Mouse (Mus musculus): ENCODE results near the gene Rnf38. TPM values are rescaled to one million over a fixed set of nuclear protein-coding genes. Genes with fewer than 3 reads are reported as not detected.
A peak's percentile ranks its signal among the peaks of the same experiment; 100 is the strongest.

Gene Rnf38
- polyA plus RNA-seq, 1 experiment from 2014 or later, result 13.6 TPM

DNA sequence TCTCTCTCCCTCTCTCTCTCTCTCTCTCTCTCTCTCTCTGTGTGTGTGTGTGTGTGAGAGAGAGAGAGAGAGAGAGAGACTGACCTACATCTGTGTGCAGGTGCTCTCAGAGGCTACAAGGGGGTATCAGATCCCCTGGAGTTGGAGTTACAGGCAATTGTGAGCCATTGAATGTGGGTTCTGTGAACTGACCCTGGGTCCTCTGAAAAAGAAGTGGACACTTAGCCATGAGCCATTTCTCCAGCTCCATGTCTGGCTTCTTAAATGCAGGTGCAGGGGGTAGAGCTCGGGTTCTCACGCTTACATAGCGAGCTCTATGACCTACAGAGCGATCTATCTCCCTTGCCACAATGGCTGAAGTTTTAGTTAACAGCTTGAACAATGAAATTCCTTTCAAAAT lies 25.5 kb upstream of the Rnf38 start:
- H3K27me3 ChIP-seq (ENCODE audit: insufficient read depth, low read length), result no peaks in the 10 kb centered on the region
- no peak for TF ChIP-seq CTCF (IDR thresholded peaks at IDR 0.05; ENCODE audit: low read depth)
- no peak for ATAC-seq (replicated peaks; ENCODE audit: low FRiP score, low read depth)

DNA sequence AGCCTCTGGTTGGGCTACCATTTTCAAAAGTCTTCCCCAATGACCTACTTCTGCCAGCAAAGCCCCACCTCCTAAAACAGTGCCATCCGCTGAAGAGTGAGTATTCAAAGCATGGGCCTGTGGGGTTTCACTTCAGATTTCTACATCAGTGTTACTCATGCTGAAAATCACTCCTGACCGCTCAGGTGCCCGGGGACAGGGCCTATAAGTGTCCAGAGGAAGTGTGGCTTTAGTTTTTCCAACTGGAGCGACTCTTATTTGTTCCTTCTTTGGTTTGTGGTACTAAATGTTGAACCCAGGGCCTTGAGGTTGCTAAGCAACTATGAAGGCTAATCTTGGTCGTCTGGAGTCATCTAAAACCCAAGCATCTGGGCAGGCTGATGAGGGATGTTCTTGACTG lies 21.0 kb upstream of the Rnf38 start:
- H3K4me3 ChIP-seq (replicated peaks; ENCODE audit: low read depth, low read length), result no peak overlapping the region
- no peak for TF ChIP-seq CTCF (IDR thresholded peaks at IDR 0.05; ENCODE audit: low read depth)
- no peak overlapping the region for H3K27ac ChIP-seq
- no peaks in the 10 kb centered on the region for H3K9me3 ChIP-seq (replicated peaks; ENCODE audit: low read length)
- 73% methylated on average over 5 of the region's 5 CpGs for WGBS
- no peak overlapping the region for H3K4me2 ChIP-seq (ENCODE audit: low read length)
- no peaks in the 10 kb centered on the region for H3K4me1 ChIP-seq (replicated peaks; ENCODE audit: insufficient read depth, low read length)
- DNase-seq (ENCODE audit: low spot score), result no peak
- H3K9ac ChIP-seq (ENCODE audit: low read depth, low read length), result no peak overlapping the region
- ATAC-seq (replicated peaks; ENCODE audit: low FRiP score, low read depth), result no peak
- no peaks in the 10 kb centered on the region for H3K27me3 ChIP-seq (ENCODE audit: insufficient read depth, low read length)
- H3K36me3 ChIP-seq (ENCODE audit: insufficient read depth, low read length), result no peaks in the 10 kb centered on the region

More for the DNA sequence above, 25.5 kb upstream of the Rnf38 start:
- Histone ChIP-seq H3K4me2 (ENCODE audit: low read length) (no peak overlapping the region), H3K9me3 (replicated peaks; ENCODE audit: low read length) (no peaks in the 10 kb centered on the region), H3K27ac (no peak overlapping the region), H3K36me3 (ENCODE audit: insufficient read depth, low read length) (no peaks in the 10 kb centered on the region), H3K4me1 (replicated peaks; ENCODE audit: insufficient read depth, low read length) (no peaks in the 10 kb centered on the region), H3K9ac (ENCODE audit: low read depth, low read length) (no peak overlapping the region), H3K4me3 (replicated peaks; ENCODE audit: low read depth, low read length) (no peak overlapping the region)
- DNase-seq (ENCODE audit: low spot score), result no peak
- WGBS, result 73% methylated on average over 4 of the region's 4 CpGs

DNA sequence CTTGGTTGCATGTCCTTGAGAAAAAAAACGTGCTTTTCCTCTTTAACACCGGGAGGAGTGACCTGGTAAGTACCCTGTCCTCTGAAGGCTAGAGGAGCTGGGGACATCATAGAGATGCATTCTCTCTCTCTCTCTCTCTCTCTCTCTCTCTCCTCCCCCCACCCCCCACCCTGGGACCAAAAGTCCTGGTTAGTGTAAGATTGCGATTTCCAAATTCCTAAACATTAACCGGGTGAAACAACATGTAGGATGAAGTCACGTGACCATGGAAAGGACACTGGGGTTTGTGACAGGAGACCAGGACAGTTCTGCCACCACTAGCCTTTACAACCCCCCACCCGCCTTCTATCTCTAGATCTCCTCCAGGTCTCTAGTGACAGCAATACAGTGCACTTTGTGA lies 19.6 kb upstream of the Rnf38 start:
- no peak for TF ChIP-seq CTCF (IDR thresholded peaks at IDR 0.05; ENCODE audit: low read depth)

DNA sequence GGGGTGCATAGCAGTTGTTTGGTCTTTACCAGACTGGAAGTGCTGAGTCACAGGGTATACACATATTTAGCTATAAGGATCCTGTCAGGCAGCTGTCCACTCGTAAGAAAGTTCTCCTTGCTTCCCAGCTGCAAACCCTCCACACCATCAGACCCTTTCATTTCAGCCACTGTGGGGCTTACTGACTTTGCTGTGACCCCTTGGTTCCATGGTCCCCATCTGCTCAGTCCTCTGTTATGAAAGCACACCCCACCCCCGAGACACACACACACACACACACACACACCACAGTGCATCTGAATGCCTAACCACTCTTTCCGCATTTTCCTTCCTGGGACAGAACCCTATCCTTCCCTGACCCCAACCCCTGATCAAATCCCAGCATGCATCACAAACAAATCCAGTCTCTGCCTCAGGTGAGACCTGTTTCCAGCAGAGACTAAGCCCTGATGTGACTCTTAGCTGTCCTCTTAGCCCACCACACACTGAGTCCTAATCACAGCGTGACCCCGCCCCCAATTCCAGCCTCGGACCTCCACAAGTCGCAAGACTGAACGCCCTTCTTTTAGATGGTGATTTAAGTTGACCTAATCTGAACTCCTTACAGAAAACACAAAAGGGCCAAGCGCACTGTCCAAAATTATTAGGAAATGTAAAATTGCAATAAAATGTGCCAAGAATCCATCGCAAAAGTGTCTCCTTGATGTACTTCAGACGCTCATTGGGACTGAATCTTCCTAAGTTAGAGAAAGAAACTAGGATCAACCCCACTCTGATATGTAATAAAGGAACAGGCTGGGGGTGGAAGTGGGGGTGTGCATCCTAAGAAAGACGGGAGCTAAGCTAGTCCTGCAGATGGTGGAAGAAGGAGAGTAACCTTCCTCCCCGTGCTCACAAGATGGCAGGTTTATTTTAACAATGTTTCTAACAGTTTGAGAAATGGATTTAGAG lies 18.7 kb upstream of the Rnf38 start:
- DNase-seq (ENCODE audit: low spot score) (peak; percentile 58), ATAC-seq (replicated peaks; ENCODE audit: low FRiP score, low read depth) (no peak)
- TF ChIP-seq CTCF (IDR thresholded peaks at IDR 0.05; ENCODE audit: low read depth), result no peak
- WGBS, result 8% methylated on average over 13 of the region's 13 CpGs
- no peaks in the 10 kb centered on the region for H3K27me3 ChIP-seq (ENCODE audit: insufficient read depth, low read length)
- no peaks in the 10 kb centered on the region for H3K36me3 ChIP-seq (ENCODE audit: insufficient read depth, low read length)
- H3K4me1 ChIP-seq (replicated peaks; ENCODE audit: insufficient read depth, low read length), result 0 out of 2 replicates have a peak, but pooled peaks cover 6% of the 10 kb centered on the region
- H3K4me2 ChIP-seq (ENCODE audit: low read length), result 0 out of 2 replicates have a peak overlapping the region, but pooled peaks have one; percentile 3
- no peak overlapping the region for H3K4me3 ChIP-seq (replicated peaks; ENCODE audit: low read depth, low read length)
- no peak overlapping the region for H3K27ac ChIP-seq
- H3K9ac ChIP-seq (ENCODE audit: low read depth, low read length), result no peak overlapping the region
- H3K9me3 ChIP-seq (replicated peaks; ENCODE audit: low read length), result no peaks in the 10 kb centered on the region

More for the DNA sequence above, 19.6 kb upstream of the Rnf38 start:
- ATAC-seq (replicated peaks; ENCODE audit: low FRiP score, low read depth), result no peak
- H3K9ac ChIP-seq (ENCODE audit: low read depth, low read length), result no peak overlapping the region
- no peaks in the 10 kb centered on the region for H3K36me3 ChIP-seq (ENCODE audit: insufficient read depth, low read length)
- DNase-seq (ENCODE audit: low spot score), result no peak
- no peaks in the 10 kb centered on the region for H3K27me3 ChIP-seq (ENCODE audit: insufficient read depth, low read length)
- H3K27ac ChIP-seq, result no peak overlapping the region
- H3K9me3 ChIP-seq (replicated peaks; ENCODE audit: low read length), result no peaks in the 10 kb centered on the region
- no peak overlapping the region for H3K4me2 ChIP-seq (ENCODE audit: low read length)
- WGBS, result 6% methylated on average over 6 of the region's 6 CpGs
- H3K4me3 ChIP-seq (replicated peaks; ENCODE audit: low read depth, low read length), result no peak overlapping the region
- H3K4me1 ChIP-seq (replicated peaks; ENCODE audit: insufficient read depth, low read length), result no peaks in the 10 kb centered on the region

DNA sequence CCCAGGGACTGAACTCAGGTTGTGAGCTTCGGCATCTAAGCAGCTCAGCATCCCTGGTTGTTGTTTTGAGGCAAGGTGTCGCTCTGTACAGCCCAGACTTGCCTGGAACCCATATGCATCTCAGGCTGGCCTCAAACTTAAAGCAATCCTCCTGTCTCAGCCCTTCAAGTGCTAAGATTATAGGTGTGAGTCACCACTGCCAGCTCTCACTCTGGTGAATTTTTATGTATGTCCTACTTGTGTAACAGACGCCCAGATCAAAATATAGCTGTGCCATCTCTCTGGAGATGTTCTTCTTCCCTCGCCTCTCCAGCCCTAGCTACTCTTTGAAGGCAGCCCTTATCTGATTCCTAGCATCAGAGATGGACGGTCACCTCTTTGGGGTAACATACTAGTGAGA lies 17.9 kb upstream of the Rnf38 start:
- DNase-seq (ENCODE audit: low spot score), result no peak
- no peak for TF ChIP-seq CTCF (IDR thresholded peaks at IDR 0.05; ENCODE audit: low read depth)
- Histone ChIP-seq H3K4me1 (replicated peaks; ENCODE audit: insufficient read depth, low read length) (0 out of 2 replicates have a peak, but pooled peaks cover 6% of the 10 kb centered on the region), H3K27me3 (ENCODE audit: insufficient read depth, low read length) (no peaks in the 10 kb centered on the region), H3K36me3 (ENCODE audit: insufficient read depth, low read length) (no peaks in the 10 kb centered on the region), H3K9ac (ENCODE audit: low read depth, low read length) (no peak overlapping the region), H3K4me3 (replicated peaks; ENCODE audit: low read depth, low read length) (no peak overlapping the region), H3K27ac (no peak overlapping the region), H3K4me2 (ENCODE audit: low read length) (no peak overlapping the region), H3K9me3 (replicated peaks; ENCODE audit: low read length) (no peaks in the 10 kb centered on the region)
- WGBS, result 73% methylated on average over 5 of the region's 5 CpGs
- no peak for ATAC-seq (replicated peaks; ENCODE audit: low FRiP score, low read depth)

DNA sequence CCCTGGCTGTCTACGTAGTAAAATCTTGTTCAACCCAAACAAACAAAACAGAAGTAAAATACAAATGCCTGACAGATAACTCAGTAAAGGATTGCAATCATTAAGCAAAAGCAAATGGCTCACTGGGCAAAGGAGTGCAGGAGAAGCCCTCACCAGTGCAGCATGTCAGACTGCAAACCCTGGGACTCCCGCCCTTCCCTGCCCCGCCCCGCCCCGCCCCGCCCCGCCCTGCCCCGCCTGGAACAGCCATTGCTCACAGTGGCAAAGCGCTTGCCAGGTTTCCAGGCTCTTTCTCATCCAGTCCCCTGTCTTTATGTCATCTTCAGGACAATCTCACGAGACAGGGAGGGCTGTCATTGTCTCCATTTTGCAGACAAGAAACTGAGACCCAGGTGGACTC lies 16.1 kb upstream of the Rnf38 start:
- no peaks in the 10 kb centered on the region for H3K9me3 ChIP-seq (replicated peaks; ENCODE audit: low read length)
- no peak overlapping the region for H3K9ac ChIP-seq (ENCODE audit: low read depth, low read length)
- no peaks in the 10 kb centered on the region for H3K27me3 ChIP-seq (ENCODE audit: insufficient read depth, low read length)
- 0 out of 2 replicates have a peak, but pooled peaks cover 6% of the 10 kb centered on the region for H3K4me1 ChIP-seq (replicated peaks; ENCODE audit: insufficient read depth, low read length)
- no peak for TF ChIP-seq CTCF (IDR thresholded peaks at IDR 0.05; ENCODE audit: low read depth)
- H3K4me2 ChIP-seq (ENCODE audit: low read length), result peak overlapping the region; percentile 19; the same call in 1 of the 2 replicates
- H3K27ac ChIP-seq, result no peak overlapping the region
- DNase-seq (ENCODE audit: low spot score) (peak; percentile 12), ATAC-seq (replicated peaks; ENCODE audit: low FRiP score, low read depth) (no peak)
- no peaks in the 10 kb centered on the region for H3K36me3 ChIP-seq (ENCODE audit: insufficient read depth, low read length)
- H3K4me3 ChIP-seq (replicated peaks; ENCODE audit: low read depth, low read length), result no peak overlapping the region
- WGBS, result 3% methylated on average over 10 of the region's 10 CpGs

All from kidney, postnatal 0 days (tissue).